Mouse (Mus musculus) right cerebral cortex, postnatal 14 days (tissue): Measurements from ENCODE around the gene Ly6g6d.
"Not testable (repeated sequence)": the region's sequence is repeated elsewhere in the genome, so short reads cannot be mapped to it uniquely, and the experiment has no call there.

Source experiments
- DNase-seq: peaks from one replicate; pipeline ENCODE4 v3.0.0; 2022

The Ly6g6d gene

GRCm38 (mm10) chr17:35046681-35047455 is 31.0 kb downstream of the Ly6g6d start, which contains the start of gene Msh5:
Gene Msh5, minus strand, starts transcription at chr17:35046745.
- DNase-seq, result peak; percentile 92

DNA sequence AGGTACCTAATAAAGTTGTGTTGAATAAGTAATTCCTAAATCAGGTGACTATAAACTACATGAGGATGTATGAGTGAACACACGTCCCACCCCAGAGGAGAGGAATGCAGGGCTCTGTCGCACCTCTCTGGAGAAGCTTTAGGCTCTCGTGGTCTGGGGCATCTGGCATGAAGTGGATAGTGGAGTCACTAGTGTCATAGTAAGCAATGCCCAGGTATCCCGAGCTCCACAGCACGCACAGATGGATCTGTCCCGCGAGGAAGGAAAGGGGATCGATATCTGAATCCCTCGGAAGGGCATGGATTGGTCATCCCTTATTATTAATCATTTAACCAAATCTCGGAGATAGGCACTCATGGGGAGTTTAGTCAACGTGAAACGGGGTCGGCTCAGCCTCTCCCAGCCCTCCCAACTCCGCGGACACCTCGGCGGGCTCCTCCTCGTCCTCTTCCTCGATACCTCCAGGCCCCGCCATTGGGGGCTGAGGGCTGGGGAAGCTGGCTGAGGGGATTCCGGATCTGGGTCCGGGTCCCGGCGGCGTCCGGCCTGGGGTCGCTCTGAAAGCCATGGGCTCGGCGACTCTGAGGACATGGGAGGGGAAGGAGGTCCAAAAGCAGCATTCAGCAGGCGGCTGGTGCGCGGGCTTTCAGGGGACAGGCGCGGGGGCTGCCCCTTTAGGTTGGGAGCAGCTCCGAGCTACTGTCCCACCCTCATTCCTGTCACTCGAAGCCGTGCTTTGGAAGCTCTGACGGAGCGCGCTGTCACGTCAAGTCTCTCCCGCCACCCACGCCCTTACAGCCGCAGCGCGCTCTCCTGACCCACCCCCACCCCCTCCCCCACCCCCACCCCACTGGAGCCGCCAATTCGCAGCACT is 31.8 kb downstream of the Ly6g6d start:
- no peak for DNase-seq

DNA sequence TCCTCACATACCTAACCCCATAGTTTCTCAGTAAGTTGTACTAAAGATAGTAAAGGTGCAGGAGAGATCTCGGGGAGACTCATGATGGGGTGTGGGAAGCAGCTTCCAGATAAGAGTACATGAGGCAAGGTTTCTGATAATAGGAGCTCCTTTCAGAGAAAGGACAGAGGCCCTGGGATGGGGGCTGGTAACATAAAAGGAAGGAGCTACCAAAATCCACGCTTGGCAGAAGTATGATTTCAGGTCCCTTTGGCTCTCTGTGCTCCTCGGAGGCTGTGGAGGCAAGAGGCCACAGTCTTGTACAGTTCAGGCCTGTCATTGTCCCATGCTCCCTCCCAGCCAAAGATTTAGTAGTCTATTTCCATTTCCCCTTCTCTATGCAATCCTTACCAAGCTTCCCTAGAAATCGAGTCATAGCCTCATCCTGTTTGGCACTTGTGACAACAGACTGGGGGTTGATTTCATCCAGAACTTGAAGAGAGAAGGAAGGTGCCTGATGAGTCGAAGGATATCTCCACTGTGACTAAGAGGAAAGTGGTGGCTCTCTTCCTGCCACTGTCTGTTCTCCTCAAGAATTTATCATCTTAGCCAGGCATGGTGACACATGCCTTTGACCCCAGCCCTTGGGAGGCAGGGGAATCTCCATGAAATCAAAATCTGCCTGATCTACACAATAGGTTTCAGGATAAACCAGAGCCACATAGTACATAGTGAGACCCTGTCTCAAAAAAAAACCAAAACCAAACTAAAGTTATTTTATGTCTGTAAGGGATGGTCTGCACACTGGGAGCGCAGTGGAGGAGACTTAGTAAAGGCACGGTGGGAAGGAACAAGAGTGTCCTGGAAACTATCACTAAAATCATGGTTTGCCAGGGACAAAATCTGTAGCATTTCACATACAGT is 32.7 kb downstream of the Ly6g6d start:
- DNase-seq, result no peak

DNA sequence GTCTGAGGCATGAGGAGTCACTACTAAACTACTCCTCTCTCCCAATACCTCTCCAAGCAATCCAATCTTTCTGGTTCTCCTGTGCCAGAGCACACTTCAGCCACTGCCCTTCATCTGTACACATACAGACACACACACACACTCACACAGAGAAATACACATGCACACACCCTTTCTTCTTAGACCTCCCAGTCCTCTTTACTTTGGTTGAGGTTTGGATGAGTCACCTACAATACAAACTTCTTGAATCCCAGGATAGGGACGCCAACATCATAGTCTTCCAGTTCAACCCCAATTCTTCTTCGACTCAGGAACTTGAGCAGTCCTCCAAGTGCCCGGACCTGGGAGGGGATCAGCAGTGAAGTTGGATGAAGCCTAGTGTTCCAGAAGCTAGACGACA is 34.1 kb downstream of the Ly6g6d start:
- DNase-seq, result no peak

DNA sequence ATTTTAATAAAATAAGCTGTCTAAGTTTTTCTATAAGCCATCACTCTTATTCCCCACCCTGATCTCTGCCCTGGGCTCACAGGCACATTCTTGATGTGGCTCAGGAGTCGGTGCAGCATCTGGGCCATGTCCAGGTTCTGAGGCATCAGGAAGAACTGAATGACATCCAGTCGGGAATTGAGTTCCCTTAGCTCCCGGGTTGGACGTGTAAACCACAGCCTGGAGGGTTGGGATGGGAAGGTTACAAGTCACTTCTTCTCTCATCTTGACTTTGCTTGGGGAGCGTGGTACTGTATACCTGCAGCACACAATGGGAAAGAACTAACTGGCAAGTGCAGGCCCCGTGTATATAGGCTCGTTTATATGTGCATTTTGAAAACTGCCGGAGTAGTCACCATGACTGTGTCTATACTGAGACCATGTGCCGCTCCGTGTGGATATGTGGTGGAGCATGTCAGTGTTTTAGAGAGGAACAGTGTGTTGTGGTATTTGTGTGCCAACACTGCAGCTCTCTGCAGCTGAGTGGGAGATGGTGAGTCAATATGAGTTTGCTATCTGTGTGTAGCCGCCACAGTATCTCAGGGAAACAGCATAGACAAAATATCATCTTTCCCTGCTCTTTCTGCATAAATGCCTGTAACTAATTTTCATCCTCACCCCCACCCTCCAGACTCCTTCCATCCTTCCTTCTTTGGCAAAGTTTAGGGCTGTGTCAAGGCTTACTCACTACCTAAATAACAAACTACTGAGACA is 38.6 kb downstream of the Ly6g6d start:
- no peak for DNase-seq

DNA sequence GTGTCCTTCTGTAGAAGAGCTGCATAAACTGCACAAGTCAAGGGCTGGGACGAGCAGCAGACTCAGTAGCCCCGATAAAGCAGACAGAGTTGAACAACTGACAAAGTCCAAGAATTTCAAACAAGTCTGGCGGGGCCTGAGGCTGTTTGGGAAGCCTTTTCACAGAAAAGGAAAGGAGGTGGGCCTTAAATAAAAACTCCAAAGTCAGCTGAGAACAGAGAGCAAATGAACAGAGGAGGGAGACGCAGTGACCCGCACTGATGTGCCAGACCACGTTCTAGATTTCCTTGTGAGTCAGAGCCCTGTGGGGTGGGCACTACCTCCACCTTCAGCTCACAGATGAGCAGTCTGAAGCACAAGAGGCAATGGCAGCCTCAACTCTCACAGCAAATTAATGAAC is 43.0 kb downstream of the Ly6g6d start:
- no peak for DNase-seq

DNA sequence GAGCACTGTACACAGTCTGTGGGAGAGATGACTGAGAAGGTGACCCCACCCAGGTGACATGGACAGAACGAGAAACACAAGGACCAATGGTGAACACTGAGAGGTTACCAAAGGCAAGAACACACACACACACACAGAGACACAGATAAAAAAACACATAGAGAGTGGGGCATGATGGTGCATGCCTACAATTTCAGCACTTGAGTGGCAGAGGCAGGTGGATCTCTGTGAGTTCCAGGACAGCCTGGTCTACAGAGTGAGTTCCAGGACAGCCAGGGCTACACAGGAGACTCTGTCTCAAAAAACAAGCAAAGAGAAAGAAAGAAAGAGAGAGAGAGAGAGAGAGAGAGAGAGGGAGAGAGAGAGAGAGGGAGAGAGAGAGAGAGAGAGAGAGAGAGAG is 44.2 kb downstream of the Ly6g6d start:
- not testable (repeated sequence) for DNase-seq

GRCm38 (mm10) chr17:35032323-35032870 is 45.5 kb downstream of the Ly6g6d start:
- no peak for DNase-seq

DNA sequence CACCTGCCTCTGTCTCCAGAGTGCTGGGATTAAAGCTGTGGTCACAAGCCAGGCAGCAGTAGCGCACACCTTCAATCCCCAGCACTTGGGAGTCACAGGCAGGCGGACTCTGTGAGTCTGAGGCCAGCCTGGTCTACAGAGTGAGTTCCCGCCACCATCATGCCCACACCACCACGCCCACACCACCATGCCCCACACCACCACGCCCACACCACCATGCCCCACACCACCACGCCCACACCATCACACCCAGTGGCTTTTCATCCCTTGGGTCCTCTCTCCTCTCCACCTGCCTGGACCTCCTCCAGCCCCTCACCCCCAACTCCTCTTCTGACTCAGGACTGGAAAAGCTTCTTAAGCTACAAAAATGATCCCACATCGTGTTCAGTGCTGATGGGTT is 46.0 kb downstream of the Ly6g6d start:
- DNase-seq, result no peak

DNA sequence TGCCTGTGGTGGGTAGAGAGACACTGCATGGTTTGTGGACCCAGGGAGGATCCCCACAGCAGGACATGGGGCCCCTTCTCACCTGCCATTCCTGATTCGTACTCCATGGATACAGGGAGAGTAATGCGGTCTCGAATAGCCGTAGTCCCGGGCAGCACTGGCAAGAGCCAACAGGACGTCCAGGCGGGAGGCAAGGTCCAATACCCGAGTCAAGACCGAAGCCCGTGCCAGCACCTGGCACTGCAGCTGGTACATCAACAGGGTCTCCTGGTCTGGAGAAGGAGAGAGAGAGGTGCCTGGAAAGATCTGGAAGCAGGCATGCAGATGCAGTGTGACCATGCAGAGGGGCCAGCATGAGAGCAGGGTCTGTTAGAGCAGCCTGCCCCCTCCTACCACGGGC is 46.6 kb downstream of the Ly6g6d start:
- no peak for DNase-seq

DNA sequence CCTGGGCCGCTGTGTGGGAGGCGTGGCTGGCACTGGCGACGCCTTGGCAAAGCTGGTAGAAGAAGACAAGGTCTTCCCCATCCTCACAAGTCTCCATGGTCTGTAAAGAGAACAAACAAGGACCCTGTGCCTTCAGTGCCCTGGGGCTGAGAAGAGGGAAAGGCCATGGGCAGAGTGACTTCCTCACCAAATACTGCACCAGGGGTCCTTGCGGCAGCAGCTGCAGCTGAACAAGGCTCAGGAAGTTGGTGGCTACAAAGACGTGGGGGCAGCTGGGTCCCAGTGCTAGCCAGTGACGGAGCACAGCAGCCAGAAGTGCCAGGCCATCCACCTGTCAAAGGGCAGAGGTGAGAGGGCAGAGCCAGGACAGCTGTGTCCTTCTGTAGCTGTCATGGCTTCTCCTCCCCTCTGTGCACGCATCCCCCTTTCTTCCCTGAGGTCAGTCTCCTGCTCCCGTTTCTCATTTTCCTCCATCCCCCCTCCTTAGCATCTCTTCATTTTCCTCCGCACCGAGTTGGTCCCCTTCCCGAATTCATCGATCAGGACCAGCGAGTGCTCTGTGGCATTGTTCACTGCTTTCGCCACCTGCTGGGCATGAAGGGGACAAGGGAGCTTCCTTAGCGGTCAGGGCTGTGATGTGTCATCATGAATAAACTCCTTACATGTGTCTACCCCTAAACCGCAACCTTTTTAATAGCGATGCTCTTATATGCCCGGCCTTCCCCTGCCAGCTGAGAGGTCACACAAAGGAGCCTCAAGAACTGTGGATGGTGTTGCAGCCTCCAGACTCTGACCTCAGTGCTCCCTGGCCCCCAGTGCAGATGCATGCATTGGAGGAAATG is 48.0 kb downstream of the Ly6g6d start:
- no peak for DNase-seq

DNA sequence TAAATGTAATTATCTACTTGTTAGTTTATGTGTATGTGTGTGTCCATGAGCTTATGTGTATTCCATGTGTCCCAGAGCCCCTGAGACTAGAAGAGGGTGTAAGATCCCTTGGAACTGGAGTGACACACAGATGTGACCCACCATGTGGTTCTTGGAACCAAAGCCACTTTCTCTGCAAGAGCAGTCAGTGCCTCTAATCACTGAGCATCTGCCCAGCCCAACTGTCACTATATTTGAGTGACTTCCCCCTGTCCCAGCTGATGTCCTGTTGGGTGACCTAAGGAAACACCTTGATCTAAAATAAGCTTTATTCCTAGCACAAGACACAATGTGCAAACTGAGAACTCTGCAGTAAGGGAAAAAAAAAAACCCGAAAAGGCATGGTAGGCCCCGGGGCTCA is 49.5 kb downstream of the Ly6g6d start:
- DNase-seq, result no peak

GRCm38 (mm10) chr17:35027277-35028068 is 50.4 kb downstream of the Ly6g6d start, which contains the start of gene Sapcd1:
Gene Sapcd1, minus strand, starts transcription at chr17:35028016.
- peak; percentile 46 for DNase-seq

DNA sequence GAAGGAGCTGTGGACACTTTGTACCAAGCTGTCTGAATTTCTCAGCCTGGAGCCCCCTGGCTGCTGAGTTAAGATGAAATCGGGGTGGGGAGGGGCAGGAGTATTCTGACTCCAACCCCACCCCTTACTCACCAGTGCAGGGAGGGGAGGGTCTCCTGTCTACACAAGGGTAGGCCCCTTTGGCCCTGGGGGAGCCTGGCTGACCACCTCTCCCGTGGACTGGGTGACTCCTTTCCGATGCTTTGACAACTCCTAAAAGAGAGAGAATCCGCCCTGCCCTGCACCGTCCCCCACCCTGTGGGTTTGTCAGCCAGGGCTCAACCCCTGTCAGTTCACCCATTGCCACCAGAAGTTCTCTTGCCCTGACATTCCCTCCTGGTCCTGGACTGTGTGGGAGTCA is 51.7 kb downstream of the Ly6g6d start:
- no peak for DNase-seq

DNA sequence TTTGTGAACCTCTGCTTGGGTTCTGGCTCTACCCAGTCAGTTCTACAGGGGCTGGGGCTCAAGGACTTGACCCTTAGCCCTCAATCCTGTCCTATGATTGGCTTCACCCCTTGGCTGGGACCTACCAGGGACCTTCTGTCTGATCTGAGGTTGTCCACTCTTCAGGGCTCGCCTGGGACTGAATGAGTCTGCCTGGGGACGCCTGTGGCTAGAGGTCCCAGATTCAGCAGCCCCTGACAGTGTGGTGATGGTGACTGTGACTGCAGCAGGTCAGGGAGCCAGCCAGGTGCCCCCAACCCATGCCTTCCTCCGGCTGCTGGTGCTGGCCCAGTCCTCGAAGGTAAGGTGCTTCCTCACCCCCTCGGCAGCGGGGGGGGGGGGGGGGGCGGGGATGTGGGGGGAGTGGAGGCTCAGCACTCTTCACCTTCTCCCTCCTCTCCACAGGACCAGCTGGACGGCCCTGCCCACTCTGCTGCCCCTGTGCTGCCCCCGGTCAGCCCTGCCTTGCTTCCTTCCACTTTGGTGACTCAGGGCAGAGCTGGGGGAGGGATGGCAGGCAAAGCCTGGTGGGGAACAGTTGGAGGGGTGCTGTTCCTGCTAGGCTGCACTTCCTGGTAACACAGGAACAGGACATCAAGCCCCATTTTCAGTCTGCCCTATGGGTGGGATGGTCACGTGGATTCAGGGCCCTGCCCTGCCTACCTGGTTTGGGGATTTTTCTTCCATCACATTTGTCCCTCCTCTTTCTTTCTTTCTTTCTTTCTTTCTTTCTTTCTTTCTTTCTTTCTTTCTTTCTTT is 53.0 kb downstream of the Ly6g6d start:
- DNase-seq, result no peak

DNA sequence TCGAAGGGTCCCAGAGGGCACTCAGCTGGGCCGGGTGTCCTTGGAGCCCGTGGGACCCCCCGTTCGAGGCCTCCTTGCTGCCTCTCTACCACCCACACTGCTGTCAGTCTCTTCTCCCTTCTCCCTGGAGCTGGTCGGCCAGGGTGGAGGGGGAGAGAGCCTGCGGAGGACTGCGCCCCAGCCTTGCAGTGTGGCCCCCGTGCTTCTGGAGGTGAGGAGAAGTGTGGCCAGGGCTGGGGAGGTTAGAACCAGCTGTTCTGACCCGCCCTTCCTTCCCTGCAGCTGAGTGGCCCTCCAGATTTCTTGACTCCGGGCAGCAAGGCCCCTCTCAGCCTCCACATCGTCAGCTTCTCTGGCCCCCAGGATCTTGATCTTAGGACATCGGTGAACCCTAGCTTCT is 53.6 kb downstream of the Ly6g6d start:
- no peak for DNase-seq

DNA sequence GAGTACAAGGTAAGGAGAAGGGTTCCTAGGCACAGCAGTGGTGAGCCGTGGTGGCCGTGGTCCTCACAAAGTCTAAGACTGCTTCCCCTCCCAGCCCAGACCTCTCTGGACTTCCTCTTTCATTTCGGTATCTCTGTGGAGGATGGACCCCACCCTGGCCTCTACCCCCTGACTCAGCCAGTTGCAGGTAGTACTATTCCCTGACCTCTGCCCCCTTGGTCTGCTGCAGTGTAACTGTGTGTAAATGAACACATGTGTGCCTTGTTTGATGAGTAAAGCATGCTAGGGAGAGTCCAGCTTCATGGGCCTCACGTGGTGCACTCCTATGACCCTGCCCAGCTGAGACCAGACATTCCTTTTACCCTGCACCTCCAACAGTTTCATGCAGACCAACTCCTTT is 54.1 kb downstream of the Ly6g6d start:
- no peak for DNase-seq

- no peak for DNase-seq
These were observed 54.6 kb downstream of the Ly6g6d start for GRCm38 (mm10) chr17:35023221-35023620.

GRCm38 (mm10) chr17:35022541-35023060 is 55.3 kb downstream of the Ly6g6d start:
- no peak for DNase-seq
